Mouse (Mus musculus) heart, postnatal 10 days (tissue): ENCODE measurements around the gene Dbh. TPM values are rescaled to one million over a fixed set of nuclear protein-coding genes. Genes with fewer than 3 reads are reported as not detected.

ENCODE experiments used
- DNase-seq, 2 experiments: peaks; one replicate each; pipeline ENCODE4 v3.0.0; 2021
- intact Hi-C: fragments of 180-260 bp; cut with DNase I; formaldehyde crosslinking; loops from one replicate; pipeline ENCODE4 v1.15.1; 2025
- total RNA-seq, 2 experiments: library from RNA; stranded (reverse); gene quantifications; 2 replicates each; pipeline ENCODE4 v1.2.3; 2021

The Dbh gene
- total RNA-seq = 1 to 10 TPM; 2.3 to 2.5 TPM

DNA sequence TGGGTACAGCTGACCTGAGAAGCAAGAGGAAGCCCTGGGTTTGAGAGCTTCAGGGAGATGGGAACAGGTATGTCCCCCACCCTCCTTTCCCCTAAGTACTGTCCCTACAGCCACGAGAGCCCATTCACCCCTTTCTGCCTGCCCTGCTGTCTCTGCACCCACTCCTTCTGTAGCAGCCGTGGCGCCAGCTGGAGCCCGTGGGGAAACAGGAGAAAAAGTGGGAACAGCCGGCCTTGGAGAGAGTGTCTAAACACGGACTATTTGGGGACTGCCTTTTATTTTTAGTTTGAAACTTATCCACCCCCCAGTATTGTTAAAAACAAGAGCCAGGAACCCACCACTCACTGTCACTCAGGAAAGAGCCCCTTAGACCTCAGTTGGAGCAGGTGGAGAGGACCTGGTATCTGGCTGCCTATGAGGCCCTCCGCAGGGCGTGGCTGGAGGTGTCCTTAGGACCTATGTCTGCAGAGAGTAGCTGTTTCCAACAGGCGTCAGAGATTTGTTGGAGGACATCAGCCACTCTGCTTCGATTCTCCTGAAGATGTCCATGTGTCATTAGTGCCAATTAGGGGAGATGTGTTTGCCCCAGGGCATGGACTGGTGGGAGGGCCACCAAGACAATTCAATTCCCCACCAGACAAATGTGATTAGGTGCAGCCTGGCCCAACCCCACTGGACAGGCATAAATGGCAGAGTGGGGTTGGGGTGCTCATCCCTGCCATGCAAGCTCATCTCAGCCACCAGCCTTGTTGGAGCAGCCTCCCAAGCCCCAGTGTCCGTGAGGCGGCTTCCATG lies at the start of gene Dbh:
Gene Dbh, plus strand, starts transcription at position 438 of the 795 bp plus-strand sequence.
- no peak for DNase-seq
- intact Hi-C loops = no loop called here

DNA sequence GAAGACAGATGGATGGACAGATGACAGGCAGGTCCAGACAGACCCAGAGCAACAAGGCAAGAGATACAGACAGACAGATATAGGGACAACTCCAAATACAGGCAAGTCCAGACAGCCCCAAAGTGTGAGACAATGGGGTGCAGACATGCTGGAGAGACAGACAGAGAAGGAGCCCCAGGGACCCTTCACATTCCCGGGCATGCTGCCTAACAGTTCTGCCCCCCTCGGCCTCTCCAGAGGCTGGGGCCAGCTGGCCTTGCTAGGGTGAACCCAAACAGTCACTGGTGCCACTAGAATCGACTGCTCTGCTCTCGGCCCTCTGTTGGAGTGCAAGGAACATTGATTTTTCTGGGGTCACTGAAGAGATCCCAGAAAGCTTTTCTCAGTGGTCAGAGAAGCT lies 46.6 kb upstream of the Dbh start:
- no peak for DNase-seq
- intact Hi-C loops = no loop called here

DNA sequence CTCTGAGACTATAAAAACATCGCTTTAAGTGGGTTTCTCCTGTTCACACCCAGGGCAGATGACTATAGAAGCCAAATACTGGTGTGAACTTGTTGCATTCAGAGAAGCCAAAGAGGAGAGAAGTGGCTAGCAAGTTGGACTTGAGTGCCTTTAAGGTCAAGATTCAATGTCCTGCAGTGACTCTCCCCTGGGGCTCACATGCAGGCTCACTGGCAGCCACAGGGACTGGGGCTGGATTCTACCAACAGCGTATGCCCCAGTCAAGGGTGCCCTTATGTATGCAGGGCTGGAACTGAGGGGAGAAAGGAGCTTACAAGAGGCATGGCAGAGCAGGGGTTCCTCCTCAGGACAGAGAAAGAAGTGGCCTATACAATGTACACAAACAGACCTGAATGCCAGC lies 45.3 kb upstream of the Dbh start:
- DNase-seq = no peak
- intact Hi-C loops = loop anchor here (2.0 to 5.0 kb wide), 2 partner anchors 43 to 77 kb away; no protein-coding TSS in a partner anchor

- intact Hi-C loops = loop anchor here (2.0 to 5.0 kb wide), 2 partner anchors 43 to 78 kb away; no protein-coding TSS in a partner anchor
- DNase-seq = peak; percentile 88 to 91
Measured at GRCm38 (mm10) chr2:27120241-27120641, 44.8 kb upstream of the Dbh start.

DNA sequence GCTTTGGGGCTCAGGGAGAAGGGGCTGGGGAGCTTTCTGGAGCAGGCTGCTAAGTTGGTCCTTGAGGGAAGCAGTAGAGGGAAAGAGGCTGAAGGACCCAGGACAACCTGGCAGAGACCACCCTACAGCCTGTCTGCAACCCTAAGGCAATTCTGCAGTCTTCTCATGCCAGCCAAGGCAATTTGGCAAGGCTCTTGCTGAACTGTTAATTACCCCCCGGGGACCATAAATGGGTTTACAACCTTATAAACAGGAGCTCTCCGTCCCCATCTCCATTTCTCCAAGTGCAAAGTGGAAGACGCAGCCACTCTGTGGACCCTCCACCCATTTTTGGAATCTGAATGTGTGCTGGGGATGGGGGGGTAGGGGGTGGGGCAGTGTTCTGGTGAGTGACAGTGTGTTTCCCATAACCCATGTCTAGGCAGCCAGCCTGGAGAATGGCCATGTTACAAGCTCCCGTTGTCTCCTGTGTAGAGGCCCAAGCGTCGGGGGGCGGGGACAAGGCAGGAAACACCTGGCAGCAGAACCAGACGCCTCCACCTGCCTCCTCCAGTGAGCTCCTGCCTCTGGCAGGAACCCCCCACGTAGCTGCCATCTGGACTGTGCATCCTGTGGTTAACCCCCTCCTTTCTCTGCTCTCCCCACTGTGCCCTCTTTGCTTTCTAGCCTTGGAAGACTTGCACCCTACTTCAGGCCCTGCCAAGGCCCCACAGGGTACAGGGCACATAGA lies 43.2 kb upstream of the Dbh start:
- intact Hi-C loops = loop anchor here (2.0 to 5.0 kb wide), 3 partner anchors 45 to 113 kb away; no protein-coding TSS in a partner anchor
- DNase-seq = peak in 1 of 2 experiments; percentile 43

GRCm38 (mm10) chr2:27122578-27122977 lies 42.5 kb upstream of the Dbh start:
- DNase-seq = no peak
- intact Hi-C loops = loop anchor here (2.0 to 5.0 kb wide), 2 partner anchors 80 to 112 kb away; no protein-coding TSS in a partner anchor

DNA sequence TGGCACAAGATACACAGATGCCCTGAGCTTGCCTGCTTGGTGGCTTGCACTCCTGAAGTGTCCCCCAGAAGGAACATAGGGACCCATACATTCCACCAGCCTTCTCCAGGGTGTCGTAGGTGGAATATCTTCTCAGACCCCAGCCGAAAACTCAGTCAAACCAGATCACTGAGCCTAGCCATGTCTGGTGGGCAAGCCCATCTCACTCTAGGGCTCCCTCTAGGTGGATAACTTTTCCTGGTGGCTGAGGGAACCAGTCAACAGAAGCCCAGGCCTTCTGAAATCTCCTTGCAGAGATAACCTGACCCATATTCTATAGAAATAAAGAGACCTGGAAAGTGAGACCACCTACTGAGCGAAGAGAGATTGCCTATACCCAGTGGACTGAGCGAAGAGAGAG lies 41.9 kb upstream of the Dbh start:
- intact Hi-C loops = loop anchor here (2.0 to 5.0 kb wide), 2 partner anchors 81 to 112 kb away; no protein-coding TSS in a partner anchor
- DNase-seq = no peak

GRCm38 (mm10) chr2:27125979-27126378 lies 39.1 kb upstream of the Dbh start:
- intact Hi-C loops = no loop called here
- peak; percentile 48 to 75 for DNase-seq

- intact Hi-C loops = no loop called here
- DNase-seq = no peak
Measured at GRCm38 (mm10) chr2:27126496-27126895, 38.5 kb upstream of the Dbh start.

- no peak for DNase-seq
- intact Hi-C loops = no loop called here
Measured at GRCm38 (mm10) chr2:27128990-27129389, 36.0 kb upstream of the Dbh start.

DNA sequence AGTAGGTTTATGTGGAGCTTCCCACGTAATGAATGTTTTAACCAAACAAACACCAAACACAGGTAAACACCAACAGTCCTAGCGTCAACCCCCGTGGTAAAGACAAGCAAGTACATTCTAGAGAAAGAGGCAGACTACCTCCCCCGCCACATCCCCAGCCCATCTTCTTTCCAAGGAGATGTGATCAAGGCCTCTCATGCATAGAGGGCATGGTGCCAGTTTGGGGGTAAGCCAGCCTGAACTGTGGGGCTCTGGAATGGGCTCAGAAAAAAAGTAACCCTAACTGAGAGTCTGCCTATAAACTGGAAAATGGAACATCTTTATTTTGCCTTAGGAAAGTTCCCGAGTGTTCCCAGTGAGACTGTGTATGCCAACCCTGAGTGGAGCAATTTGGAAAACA lies 29.1 kb upstream of the Dbh start:
- intact Hi-C loops = no loop called here
- no peak for DNase-seq

DNA sequence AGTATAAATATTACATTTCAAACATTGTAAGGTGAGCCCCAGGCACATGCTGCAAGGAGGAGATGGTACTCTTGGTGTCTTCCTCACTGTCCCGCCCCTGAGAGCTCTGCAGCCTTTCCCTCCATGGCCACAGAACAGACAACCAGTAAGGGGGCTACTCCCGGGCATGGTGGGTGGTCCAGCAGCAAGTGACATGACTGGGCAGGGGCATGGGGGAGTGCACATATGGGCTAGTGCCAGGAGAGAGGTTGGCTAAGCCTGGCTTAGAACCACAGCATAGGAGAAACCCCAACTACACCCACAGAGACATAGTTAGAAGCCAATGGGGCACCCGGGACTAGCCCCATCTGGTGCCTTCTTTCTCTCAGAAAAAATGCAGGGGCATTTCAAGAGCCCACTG lies 28.7 kb upstream of the Dbh start:
- intact Hi-C loops = no loop called here
- DNase-seq = no peak

DNA sequence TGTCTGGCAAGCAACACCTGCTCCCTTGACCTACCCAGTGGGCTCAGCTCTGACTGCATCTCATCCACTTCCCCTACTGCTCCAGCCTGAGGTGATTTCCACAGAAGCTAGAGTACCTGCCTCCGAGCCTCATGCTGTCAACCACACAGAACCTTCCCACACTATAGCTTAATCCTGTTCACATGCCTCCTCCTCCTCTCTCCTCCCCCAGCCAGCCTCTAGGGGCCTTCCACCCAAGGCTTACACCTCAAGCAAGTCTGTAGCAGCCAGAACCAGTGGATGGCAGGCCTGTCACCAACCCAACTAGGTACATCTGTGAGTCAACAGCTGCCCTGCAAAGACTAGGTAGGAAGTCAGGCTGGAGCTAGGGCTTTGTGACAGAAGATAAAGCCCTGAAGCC lies 28.2 kb upstream of the Dbh start:
- DNase-seq = no peak
- intact Hi-C loops = no loop called here

GRCm38 (mm10) chr2:27138356-27138755 lies 26.7 kb upstream of the Dbh start:
- intact Hi-C loops = no loop called here
- no peak for DNase-seq

DNA sequence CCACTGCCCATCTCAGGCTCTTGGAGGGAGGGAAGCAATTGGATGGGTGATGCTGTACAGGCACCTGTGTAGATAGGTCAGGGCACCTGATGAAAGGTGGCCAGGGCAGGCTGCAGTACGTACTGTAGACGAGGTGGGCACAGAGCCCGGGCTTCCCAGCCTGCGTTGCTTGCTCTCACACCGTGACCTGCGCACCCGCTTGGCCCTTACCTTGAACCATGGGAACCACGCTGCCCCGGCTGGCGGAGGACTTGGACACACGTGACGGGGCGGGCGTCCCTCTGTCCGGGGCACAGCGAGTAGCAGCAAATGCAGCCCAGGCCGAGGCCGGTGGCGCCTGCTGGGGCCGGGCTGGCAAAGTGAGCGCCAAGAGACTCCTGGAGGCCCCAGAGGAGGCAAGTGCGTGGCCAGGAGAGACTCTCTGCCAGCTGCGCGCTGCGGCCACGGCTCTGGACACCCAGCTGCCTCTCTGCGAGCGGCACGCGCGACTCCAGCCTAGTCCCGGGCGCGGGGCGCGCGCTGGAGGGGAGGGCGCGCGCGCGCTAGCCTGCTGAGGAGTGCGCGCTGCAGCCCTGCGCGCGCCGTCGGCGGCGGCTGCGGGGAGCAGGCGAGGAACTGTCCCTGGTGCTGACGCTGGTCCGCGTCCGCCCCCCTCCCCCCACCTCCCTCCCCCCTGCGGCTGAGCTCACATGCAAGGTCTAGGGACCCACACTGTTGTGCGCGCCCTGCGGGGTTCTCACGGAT lies 22.9 kb upstream of the Dbh start, which contains the start of gene Fam163b:
Gene Fam163b, minus strand, starts transcription at position 542 of the 744 bp plus-strand sequence.
- peak; percentile 53 to 60 for DNase-seq
- intact Hi-C loops = no loop called here

GRCm38 (mm10) chr2:27144957-27145356 lies 20.1 kb upstream of the Dbh start:
- intact Hi-C loops = no loop called here

DNA sequence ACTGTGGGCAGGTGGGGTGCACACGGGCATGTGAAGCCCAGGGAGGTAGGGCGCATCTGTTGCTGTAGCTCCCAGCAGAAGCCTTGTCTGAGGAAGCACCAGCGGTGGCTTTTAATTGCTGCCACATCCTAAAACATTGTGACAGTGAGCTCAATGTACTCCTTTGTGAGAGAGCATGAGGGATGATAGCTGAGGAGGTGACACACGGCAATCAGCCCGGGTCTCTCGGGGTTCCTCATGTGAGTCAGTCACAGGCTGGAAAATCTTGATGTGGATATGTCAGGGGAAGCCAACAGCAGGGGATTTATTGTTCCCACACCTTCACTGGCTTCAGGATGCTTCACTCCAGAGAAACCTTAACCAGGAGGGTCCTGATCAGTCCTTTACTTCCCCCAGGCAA lies 18.2 kb upstream of the Dbh start:
- intact Hi-C loops = no loop called here
- DNase-seq = no peak

More at GRCm38 (mm10) chr2:27144957-27145356, 20.1 kb upstream of the Dbh start:
- no peak for DNase-seq

DNA sequence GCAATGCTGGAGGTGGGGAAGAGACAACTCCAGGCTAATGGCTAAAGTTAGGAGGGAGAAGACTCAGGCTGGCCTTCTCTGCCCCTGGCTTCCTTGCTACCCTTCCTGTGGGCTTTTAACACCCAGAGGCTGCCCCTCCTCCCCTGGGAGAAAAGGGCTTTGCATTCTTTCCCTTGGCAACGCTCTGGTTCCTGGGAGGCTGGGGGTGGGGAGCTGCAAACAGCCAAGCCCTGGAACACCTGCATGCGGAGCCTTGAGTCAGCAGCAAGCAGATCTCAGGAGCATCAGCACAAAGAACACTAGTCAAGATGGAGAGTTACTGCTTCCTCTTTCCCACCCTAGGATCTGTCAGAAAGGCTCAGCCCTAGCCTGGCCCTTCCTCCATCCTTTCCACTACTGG lies 15.6 kb upstream of the Dbh start:
- DNase-seq = no peak
- intact Hi-C loops = no loop called here

- intact Hi-C loops = no loop called here
Measured at GRCm38 (mm10) chr2:27154466-27155185, 10.4 kb upstream of the Dbh start.

DNA sequence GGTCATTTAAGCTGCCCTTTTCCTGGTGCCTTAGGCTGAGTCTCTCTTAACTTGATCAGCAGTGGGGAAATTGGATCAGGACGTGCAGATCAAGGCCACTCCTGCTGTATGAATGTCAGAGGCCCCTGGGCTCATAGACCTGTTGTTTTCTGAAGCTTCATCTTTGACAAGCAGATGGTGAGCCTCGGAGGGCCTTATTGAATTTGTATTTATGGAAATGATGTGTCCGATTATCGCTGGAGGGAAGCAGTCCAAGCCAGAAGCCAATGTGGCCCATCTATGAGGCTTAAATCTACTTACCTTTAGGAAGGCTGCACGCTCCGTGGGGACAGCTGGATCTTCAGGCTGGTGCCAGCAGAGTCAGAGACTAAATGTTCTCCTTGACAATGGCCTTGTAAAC lies 8.4 kb upstream of the Dbh start:
- intact Hi-C loops = no loop called here
- no peak for DNase-seq

More at GRCm38 (mm10) chr2:27154466-27155185, 10.4 kb upstream of the Dbh start:
- no peak for DNase-seq
